Mouse (Mus musculus): ENCODE measurements around the gene Gtf2ird2. TPM values are rescaled to one million over a fixed set of nuclear protein-coding genes. Genes with fewer than 3 reads are reported as not detected.

Gtf2ird2 gene
- polyA plus RNA-seq, 2 experiments = 7.9 to 14.8 TPM

DNA sequence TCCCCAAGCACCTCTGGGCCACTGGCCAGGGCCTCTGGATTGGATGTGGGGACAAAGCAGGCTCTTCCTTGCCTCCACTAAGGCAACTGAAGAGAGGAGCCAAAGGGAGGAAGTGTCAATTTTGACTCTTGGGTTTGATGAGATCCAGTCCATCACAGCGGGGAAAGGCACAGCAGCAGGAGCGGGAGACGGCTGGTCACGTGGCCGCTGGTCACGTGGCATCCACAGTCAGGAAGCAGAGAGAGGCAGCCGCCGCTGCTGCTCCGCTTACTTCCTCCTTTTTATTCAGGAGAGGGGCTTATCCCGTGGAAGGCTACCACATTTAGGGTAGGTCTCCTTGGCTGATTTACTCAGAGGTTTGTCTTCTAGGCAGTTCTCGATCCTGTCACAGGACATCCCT lies 41.4 kb upstream of the Gtf2ird2 start:
- Histone ChIP-seq H3K27me3 (ENCODE audit: control insufficient read depth, insufficient read depth, low read length) (no peaks in the 10 kb centered on the region), H3K4me2 (replicated peaks; ENCODE audit: low read depth, low read length, severe bottlenecking) (no peak overlapping the region), H3K4me3 (replicated peaks; ENCODE audit: low read length) (no peak overlapping the region), H3K4me1 (ENCODE audit: control insufficient read depth, insufficient read depth, low read length) (no peaks in the 10 kb centered on the region), H3K27ac (replicated peaks; ENCODE audit: low read depth, low read length) (no peak overlapping the region), H3K36me3 (ENCODE audit: control insufficient read depth, insufficient read depth, low read length) (peaks cover 36% of the 10 kb centered on the region), H3K9ac (ENCODE audit: low read depth, low read length, severe bottlenecking) (no peak overlapping the region), H3K9me3 (ENCODE audit: control insufficient read depth, low read length) (no peaks in the 10 kb centered on the region)
- DNase-seq (ENCODE audit: low spot score) (no peak), ATAC-seq (ENCODE audit: low FRiP score, low read depth) (no peak)
- TF ChIP-seq POLR2A (IDR thresholded peaks at IDR 0.05; ENCODE audit: borderline replicate concordance, extremely low read depth, insufficient read depth, insufficient read length) = no peak
- WGBS = 70% methylated on average over 11 of the region's 11 CpGs

DNA sequence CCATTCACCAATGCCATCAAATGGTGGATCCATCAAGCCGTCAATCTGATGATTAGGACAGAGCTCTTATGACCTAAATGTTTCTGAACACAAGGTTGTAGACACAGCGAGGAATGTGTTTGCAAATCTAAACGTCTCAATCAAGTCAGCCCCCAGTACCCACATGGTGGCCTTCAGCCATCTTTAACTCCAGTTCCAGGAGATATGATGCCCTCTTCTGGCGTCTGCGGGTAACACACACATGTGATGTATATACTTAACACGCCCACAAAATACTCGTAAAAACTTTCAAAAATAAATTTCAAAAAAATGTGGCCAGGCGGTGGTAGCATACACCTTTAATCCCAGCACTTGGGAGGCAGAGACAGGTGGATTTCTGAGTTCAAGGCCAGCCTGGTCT lies 38.8 kb upstream of the Gtf2ird2 start:
- WGBS = 95% methylated on average over 8 of the region's 8 CpGs
- H3K36me3 ChIP-seq (ENCODE audit: control insufficient read depth, insufficient read depth, low read length) = peaks cover 52% of the 10 kb centered on the region

DNA sequence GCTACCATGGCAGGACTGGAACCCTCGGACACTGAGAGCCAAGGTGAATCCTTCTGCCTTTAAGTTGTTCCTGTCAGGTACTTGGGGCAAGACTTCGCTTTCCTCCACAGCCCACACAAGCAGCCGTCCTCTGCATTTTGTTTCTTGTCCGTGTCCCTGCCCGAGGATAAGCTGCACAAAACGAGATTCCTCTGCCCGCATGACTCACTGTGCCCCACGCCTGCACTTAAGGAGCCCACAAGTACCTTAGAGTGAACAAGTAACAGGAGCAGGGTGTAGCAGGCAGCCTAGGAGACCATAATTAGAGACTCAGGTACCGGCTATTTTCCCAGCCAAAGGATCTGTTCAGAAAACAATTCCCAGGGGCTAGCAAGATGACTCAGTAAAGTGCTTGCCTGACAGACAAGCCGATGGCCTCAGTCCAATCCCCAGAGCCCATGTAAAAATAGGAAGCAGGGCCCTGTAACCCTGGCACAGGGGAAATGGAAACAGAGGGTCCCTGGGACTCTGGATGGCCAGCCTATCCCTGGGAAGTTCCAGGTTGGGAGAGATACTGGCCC lies 36.5 kb upstream of the Gtf2ird2 start:
- H3K27me3 ChIP-seq (ENCODE audit: control insufficient read depth, insufficient read depth, low read length) = no peaks in the 10 kb centered on the region
- no peaks in the 10 kb centered on the region for H3K9me3 ChIP-seq (ENCODE audit: control insufficient read depth, low read length)
- H3K4me3 ChIP-seq (replicated peaks; ENCODE audit: low read length) = no peak overlapping the region
- DNase-seq (ENCODE audit: low spot score) (no peak), ATAC-seq (ENCODE audit: low FRiP score, low read depth) (no peak)
- H3K9ac ChIP-seq (ENCODE audit: low read depth, low read length, severe bottlenecking) = no peak overlapping the region
- no peak overlapping the region for H3K4me2 ChIP-seq (replicated peaks; ENCODE audit: low read depth, low read length, severe bottlenecking)
- no peaks in the 10 kb centered on the region for H3K4me1 ChIP-seq (ENCODE audit: control insufficient read depth, insufficient read depth, low read length)
- 86% methylated on average over 10 of the region's 10 CpGs for WGBS
- H3K27ac ChIP-seq (replicated peaks; ENCODE audit: low read depth, low read length) = no peak overlapping the region
- no peak for TF ChIP-seq POLR2A (IDR thresholded peaks at IDR 0.05; ENCODE audit: borderline replicate concordance, extremely low read depth, insufficient read depth, insufficient read length)
- peaks cover 57% of the 10 kb centered on the region for H3K36me3 ChIP-seq (ENCODE audit: control insufficient read depth, insufficient read depth, low read length)

More for the DNA sequence above, 38.8 kb upstream of the Gtf2ird2 start:
- H3K9ac ChIP-seq (ENCODE audit: low read depth, low read length, severe bottlenecking) = no peak overlapping the region
- no peak overlapping the region for H3K4me2 ChIP-seq (replicated peaks; ENCODE audit: low read depth, low read length, severe bottlenecking)
- H3K9me3 ChIP-seq (ENCODE audit: control insufficient read depth, low read length) = no peaks in the 10 kb centered on the region
- H3K4me3 ChIP-seq (replicated peaks; ENCODE audit: low read length) = no peak overlapping the region
- ATAC-seq (ENCODE audit: low FRiP score, low read depth) (no peak), DNase-seq (ENCODE audit: low spot score) (no peak)
- no peaks in the 10 kb centered on the region for H3K27me3 ChIP-seq (ENCODE audit: control insufficient read depth, insufficient read depth, low read length)
- no peak for TF ChIP-seq POLR2A (IDR thresholded peaks at IDR 0.05; ENCODE audit: borderline replicate concordance, extremely low read depth, insufficient read depth, insufficient read length)
- no peak overlapping the region for H3K27ac ChIP-seq (replicated peaks; ENCODE audit: low read depth, low read length)
- H3K4me1 ChIP-seq (ENCODE audit: control insufficient read depth, insufficient read depth, low read length) = no peaks in the 10 kb centered on the region

DNA sequence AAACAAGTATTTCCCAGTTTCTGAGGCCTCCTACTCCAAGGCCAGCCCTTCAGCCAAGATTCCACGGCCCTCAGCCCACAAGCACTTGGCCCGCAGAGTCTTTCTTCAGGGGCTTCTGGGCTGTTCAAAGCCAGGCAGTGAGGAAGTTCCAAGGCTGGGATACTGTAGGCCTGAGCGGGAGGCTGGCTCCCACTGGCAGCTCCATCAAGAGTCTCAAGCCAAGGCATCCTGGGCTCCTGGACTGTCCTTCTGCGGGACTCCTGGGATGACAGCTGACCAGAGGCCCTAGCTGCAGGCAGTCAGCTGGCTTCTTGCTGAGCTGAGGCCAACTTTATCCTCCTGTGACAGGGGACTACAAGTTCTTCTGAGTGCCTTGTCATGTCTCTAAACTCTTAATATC lies 35.7 kb upstream of the Gtf2ird2 start:
- Histone ChIP-seq H3K9ac (ENCODE audit: low read depth, low read length, severe bottlenecking) (no peak overlapping the region), H3K9me3 (ENCODE audit: control insufficient read depth, low read length) (no peaks in the 10 kb centered on the region), H3K4me1 (ENCODE audit: control insufficient read depth, insufficient read depth, low read length) (no peaks in the 10 kb centered on the region), H3K4me3 (replicated peaks; ENCODE audit: low read length) (no peak overlapping the region), H3K36me3 (ENCODE audit: control insufficient read depth, insufficient read depth, low read length) (peaks cover 55% of the 10 kb centered on the region), H3K27ac (replicated peaks; ENCODE audit: low read depth, low read length) (no peak overlapping the region; the same call in 1 of the 2 replicates), H3K27me3 (ENCODE audit: control insufficient read depth, insufficient read depth, low read length) (no peaks in the 10 kb centered on the region), H3K4me2 (replicated peaks; ENCODE audit: low read depth, low read length, severe bottlenecking) (no peak overlapping the region)
- TF ChIP-seq POLR2A (IDR thresholded peaks at IDR 0.05; ENCODE audit: borderline replicate concordance, extremely low read depth, insufficient read depth, insufficient read length) = no peak
- DNase-seq (ENCODE audit: low spot score) = no peak
- no peak for ATAC-seq (ENCODE audit: low FRiP score, low read depth)
- 91% methylated on average over 4 of the region's 4 CpGs for WGBS

DNA sequence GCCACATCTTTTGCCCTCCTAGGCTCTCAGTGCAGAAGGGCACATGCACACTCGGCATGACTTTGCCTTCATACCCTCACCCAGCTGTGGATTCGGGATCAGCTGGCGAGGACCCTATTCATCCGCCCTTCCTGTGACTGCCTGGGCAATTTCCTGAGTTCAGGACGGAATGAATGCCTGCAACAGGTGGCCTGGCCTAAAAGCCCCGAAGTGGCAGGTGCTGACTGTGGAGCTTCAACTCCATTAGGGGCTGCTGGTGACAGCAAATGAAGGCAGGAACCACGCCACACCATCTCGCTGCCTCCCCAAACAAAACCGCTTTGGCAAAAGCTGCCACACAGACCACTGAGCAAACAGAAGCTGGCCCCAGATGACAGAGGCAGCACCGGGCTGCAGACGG lies 31.9 kb upstream of the Gtf2ird2 start:
- Histone ChIP-seq H3K9me3 (ENCODE audit: control insufficient read depth, low read length) (no peaks in the 10 kb centered on the region), H3K4me2 (replicated peaks; ENCODE audit: low read depth, low read length, severe bottlenecking) (no peak overlapping the region), H3K4me3 (replicated peaks; ENCODE audit: low read length) (no peak overlapping the region), H3K36me3 (ENCODE audit: control insufficient read depth, insufficient read depth, low read length) (peaks cover 81% of the 10 kb centered on the region), H3K27ac (replicated peaks; ENCODE audit: low read depth, low read length) (no peak overlapping the region), H3K27me3 (ENCODE audit: control insufficient read depth, insufficient read depth, low read length) (no peaks in the 10 kb centered on the region), H3K9ac (ENCODE audit: low read depth, low read length, severe bottlenecking) (no peak overlapping the region), H3K4me1 (ENCODE audit: control insufficient read depth, insufficient read depth, low read length) (no peaks in the 10 kb centered on the region)
- no peak for TF ChIP-seq POLR2A (IDR thresholded peaks at IDR 0.05; ENCODE audit: borderline replicate concordance, extremely low read depth, insufficient read depth, insufficient read length)
- ATAC-seq (ENCODE audit: low FRiP score, low read depth) (no peak), DNase-seq (ENCODE audit: low spot score) (no peak)
- 85% methylated on average over 11 of the region's 11 CpGs for WGBS

All from limb, embryonic 14.5 days (tissue).